Mouse (Mus musculus): ENCODE data around the gene Tln1.

DNA sequence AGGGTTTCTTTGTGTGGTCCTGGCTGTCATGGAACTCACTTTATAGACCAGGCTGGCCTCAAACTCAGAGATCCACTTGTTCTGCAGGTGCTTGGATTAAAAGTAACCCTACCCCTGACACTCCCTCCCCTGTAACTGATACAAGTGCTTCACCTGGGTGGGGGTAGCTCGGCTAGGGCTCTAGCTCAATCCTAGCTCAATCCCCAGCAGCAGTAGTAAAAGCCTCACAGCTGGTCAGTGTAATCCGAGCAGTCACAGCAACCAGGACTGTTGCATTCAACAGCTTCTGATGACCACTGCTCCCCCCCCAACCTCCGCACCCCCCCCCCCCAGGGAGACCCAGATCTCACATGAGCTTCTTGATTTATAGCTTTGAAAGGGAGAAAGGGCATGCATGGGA is 20.4 kb downstream of the Tln1 start:
- TF ChIP-seq POLR2A (IDR thresholded peaks at IDR 0.05; ENCODE audit: borderline replicate concordance, low read depth, low read length) (no peak), CTCF (IDR thresholded peaks at IDR 0.05; ENCODE audit: low read depth, low read length) (no peak)

Data from bone marrow macrophage, adult 2 months (primary cell).